Mouse (Mus musculus): ENCODE measurements around the gene Tanc2.

- TF ChIP-seq CTCF (IDR thresholded peaks at IDR 0.05; ENCODE audit: low read depth): no peak
- no peak for TF ChIP-seq EP300 (optimal IDR thresholded peaks at IDR 0.05)
These were observed 385.3 kb downstream of the Tanc2 start for GRCm38 (mm10) chr11:105975050-105975449.

All from stomach, postnatal 0 days (tissue).